Mouse (Mus musculus) ES-CJ7 (cell line): Measurements from ENCODE around the gene Klb.
A peak's percentile ranks its signal among the peaks of the same experiment; 100 is the strongest.

ENCODE experiments used
- DNase-seq: peaks from one replicate; pipeline ENCODE4 v3.0.0; 2011; ENCODE audit warnings: low read depth, low spot score

The Klb gene

DNA sequence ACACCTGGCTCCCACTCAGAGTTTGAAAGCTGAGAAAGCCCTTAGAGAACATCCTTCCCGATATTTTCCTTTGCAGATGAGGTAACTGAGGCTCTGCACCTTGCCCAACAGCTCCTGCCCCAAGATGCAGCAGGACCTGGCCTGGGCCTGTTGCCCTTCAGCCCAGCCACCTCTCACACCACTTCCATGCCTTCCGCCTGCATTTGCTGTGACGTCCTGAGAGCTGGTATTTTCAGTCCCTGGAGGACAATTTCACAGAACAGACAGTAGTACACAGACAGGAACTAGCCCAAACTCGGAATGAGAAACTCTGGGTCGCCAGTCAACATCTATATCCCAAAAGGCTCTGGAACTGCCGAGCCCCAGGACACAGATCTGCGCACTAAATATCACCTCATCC, 26.6 kb downstream of the Klb start:
- DNase-seq: no peak

DNA sequence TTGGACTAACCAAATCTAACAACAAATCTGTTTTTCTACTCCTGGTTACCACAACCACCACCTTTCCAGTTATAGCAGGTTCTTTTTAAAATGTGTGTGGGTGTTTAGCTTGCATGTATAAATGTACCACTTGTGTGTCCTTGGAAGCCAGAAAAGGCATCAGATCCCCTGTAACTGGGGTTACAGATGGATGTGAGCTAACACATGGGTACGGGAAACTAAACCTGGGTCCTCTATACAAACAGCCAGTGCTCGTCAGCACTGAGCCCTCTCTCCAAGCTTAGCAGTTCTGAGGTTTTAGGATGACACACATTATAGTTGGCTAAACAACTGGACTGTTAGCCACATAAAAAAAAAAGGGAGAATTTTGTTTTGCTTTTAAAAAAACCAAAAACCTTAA, 37.6 kb downstream of the Klb start:
- no peak for DNase-seq

DNA sequence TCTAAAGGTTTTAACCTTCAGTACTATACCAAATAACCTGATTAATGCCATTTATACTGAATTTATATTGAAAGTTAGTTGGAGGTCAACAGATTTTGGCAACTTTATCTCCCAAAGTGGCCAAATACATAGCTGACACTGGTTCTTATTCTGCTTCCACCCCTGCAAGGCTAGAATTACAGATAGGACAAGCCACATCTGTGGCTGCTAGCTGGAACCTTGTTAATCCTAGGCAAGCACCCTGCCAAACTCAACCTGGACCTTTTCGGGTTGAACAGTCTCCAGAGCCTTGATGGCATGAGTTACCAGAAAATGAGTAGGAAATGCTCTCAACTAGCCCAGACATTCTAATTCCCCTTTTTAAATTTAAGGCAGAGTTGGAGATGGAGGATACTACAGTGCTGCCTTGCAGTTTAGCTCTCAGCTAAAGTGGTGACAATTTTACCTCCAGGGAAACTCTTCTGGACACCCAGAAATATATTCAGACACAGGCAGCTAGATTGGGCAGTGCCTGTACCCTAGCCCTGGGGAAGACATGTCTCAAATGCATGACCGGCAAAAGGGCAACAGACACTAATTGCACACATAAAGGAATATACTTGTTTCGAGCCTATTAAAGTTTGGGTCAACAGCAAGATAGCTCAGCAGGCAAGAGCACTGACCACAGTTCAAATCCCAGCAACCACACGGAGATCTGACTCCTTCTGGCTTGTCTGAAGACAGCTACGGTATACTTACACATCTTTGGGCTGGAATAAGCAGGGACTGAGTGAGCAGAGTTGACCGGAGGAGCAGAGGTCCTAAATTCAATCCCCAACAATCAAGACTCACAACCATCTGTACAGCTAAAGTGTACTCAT, 39.1 kb downstream of the Klb start:
- DNase-seq: peak; percentile 35

DNA sequence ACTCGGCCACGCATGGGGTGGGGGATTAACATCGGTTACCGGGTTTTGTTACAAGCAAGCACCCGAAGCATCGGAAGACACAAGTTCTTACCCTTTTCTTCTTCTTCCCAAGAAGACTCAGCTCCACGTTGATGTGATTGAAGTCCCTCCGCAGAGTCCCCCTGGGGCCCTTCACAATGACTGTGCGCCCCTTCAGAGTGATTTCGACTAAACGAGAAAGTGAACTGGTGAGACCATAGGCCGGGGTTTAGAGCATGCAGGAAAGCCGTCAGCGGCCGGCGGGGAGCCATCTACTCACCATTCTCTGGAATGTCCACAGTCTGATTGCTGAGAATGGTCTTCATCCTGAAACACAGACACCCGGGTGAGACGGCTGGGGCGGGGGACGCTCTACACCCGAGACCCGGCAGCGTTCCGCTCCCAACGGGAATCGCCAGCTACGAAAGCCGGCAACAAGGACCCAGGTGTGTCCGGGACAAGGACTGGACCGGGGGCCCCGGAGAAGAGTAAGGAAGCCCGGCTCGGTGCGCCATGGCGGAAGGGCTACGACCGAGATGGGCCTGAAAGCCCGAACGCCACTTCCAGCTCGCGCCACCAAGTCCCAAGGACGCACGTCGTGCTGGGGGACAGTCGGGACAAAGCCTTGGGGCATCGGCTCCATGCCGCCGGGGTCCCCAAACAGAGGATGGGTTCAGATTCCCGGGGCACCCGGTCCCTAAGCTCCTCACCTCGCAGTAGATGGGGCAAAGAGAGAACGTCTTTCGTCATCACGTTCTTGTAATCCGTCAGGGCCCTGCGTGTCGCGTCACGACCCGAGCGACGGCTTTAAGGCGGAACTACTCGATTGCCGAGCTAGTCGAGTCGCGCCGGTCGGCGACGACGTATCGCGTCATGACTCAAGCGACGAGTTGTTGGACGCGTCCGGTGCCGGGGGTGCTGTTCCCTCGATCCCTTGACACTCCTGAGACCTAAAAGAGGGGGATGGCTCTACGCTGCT, 42.8 kb downstream of the Klb start, which contains the start of the genes Rpl9 and Lias:
Gene Rpl9 (minus strand): TSS at position 797 of the 997 bp plus-strand sequence.
Gene Lias (plus strand): TSS at position 850 of the 997 bp plus-strand sequence.
- peak; percentile 99 for DNase-seq

DNA sequence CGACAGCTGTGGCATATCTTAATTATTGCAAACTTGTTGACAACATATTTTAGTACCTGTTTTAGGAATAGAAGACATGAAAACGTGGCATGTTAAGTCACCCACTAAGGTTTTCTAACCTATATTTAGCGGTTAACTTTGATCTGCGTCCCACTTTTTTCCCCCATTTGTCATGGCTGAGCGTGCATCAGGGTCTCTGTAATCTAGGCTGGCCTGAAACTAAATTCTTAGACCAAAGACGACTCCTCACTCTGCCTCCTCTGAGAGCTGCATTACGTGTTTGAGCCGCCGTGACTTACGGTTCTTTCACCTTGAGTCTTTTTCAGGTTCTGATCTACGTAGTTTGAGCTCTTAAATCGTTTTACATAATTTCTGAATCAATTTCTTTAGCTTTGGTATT, 43.6 kb downstream of the Klb start:
- DNase-seq: peak; percentile 47

DNA sequence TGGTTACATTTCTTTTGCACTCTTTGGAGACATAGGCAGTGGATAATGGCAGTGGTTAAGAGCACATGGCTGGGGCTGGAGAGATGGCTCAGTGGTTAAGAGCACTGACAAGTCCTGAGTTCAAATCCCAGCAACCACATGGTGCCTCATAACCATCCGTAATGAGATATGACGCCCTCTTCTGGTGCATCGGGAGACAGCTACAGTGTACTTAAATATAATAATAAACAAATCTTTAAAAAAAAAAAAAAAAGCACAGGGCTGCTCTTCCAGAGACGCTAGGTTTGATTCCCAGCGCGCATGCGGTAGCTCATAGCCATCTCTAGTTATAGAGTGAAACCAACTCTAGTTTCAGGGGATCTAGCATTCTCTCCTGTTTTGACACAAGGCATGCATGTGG, 46.3 kb downstream of the Klb start:
- DNase-seq: peak; percentile 22

DNA sequence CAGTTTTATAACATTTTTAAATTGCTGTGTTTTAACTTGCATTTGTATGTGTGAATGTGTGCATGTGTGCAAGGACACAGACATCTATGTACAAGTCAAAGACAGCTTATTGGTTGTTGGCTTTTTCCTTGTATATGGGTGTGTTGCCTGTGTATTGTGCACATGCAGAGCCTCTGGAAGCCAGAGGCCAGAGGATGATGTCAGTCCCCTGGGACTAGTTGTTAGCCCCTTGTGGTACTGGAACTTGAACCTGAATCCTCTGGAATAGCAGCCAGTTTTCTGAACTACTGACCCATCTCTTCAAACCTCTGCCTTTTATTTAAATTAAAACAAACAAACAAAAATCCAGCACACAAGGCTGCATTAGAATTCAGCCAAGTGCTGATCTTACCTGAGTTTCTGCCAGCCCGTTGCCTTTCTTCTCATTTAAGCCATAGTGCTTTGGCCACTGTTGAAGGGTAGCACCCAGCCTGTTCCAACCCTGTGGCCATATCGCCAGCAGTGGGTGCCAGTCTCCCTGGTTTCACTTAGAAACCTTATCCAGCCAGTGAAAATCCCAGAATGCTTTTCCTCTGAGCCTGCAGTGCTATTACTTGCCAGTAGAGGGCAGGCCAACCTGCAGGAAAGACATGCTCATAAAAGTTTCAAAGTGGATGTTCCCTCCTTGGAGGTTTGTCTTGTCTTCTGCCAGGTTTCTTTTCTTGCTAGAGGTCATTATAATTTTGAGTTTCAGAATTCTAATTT, 53.3 kb downstream of the Klb start:
- DNase-seq: peak; percentile 83

DNA sequence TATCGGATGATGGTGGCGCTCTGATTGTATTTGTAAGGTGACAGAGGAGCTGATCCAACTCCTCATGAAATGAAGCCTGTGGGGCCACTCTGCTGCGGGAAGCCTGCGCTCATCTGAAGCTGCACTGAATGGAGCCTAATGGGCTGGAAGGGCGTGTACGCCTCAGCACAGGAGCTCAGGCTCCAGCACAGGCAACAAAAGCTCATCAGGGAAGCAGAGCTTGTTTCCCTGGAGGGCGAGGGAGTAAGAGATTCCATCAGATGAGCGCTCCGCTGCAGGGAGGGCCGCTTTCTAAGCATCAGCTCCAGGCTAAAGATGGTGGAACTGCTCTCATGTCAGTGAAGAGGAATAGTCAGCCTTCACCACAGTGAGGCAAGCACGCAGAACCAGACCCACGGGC, 59.9 kb downstream of the Klb start:
- peak; percentile 53 for DNase-seq

DNA sequence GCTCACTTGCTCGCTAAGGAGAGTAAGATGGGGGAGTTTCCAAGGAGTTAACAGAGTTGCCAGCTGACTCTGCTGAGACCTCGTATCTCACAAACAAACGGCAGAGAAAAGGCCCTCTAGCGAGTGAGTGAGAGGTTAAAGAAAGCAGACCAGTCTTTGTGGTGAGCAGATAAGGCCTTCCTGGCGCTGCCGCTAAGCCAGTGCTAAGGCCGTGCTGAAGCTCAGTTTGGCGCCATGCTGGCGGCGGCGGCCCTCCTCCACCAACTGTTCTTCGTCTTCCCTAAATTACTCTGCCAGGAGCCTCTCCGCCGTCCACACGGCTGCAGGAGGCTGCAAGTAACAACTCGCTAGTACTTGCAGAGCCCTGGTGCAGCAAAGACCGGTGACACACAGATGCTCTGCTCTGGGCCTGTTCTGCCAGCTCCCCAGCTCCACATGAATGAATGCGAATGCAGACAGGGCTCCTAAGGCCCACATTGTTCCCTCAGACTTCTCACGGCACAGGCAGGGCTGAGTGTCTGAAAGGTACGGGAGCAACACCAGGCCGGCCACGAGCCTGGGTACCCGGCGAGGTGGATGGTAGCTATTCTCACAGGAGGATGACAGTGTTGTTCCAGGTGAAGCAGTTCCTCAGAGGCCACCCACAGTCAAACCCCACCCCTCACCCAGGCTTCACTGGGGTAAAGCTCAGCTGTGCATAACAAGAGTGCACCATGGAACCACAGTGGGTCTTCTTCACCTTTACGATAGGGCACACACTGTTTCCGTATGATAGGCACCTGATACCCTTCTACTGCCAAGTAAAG, 67.7 kb downstream of the Klb start:
- DNase-seq: peak; percentile 69

DNA sequence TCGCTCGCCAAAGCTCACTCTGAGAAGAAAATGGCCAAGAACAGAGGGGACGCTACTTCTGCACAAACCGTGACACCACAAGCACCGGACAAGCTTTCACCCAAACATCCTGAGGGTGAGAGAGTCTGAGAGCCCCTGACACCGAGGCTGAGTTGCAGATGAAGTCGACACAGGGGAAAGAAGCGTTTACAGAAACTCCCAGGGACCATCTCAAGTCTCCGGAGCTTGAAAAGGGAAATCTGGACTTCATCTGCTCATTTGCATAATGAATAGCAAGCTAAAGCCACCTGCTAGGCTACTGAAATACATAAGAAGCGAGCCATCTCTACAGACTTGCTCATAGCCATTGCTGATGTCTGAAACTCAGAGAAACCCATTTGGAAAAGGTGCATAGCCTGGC, 71.0 kb downstream of the Klb start:
- DNase-seq: no peak

DNA sequence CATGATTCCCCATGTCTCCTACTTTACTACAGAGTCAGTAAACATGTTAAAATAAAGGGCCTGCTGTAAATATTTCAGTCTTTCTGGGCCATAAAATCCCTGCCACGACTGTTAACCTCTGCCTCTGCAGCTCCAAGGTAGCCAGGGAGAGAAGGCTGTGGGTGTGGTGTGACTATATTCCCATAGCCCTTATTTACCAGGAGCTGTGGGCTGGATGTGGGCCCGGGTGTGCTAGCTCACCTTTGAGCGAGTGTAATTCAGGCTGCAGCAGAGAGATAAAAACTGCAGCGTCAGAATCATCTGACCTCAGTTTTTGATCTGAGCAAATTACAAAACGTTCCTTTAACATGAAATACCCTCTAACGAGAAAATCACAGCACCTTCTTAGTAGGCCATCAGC, 72.7 kb downstream of the Klb start:
- no peak for DNase-seq

DNA sequence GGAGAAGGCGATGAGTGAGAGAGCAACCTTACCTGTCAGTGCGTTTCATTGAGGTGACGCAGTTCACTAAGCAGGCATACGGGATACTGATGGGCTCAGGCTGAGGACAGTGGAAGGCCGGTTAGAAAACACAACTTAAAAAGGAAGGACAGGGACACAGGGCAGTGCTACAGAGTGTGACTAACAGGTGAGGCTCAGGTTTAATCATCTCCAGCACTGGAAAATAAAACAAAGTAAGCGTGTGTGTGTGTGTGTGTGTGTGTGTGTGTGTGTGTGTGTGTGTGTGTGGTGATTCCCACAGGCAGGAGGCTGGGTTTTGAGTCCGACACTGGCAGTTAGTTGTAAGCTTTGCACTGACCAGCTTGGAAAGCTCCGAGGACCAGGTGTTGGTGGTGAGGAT, 74.7 kb downstream of the Klb start:
- DNase-seq: no peak

DNA sequence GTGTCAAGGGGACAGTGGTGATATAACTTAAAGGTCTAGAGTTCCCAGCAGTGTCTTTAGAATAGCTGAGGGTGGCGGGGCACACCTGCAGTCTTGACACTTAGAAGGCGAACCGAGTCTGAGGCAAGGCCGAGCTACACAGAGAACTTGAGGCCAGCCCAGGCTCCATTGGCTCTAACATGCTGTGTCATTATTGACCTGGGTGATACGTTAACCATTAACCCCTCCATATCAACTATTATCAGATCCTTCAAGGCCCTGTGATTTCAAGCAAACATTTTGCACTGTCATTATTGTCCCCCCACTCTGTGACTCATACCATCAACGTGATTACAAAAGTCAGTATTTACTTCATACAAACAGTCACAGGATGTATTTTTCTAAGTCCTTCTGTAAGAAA, 76.1 kb downstream of the Klb start:
- no peak for DNase-seq

DNA sequence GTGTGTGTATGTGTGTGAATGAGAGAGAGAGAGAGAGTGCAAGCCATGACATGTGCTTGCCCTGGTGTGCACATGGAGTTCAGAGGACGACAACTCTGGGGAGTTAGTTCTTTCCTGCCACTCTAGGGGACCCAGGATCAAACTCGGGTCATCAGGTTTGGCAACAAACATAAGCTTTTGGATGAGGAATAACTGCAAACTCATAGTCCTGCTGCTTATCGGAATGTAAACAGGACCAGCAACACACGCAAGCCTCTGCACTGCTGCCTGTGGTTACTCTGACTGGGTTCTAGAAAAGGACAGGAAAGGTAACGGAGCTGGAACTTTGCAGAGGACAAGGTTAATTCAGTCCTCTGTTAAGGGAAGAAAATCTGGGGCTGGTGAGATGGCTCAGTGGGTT, 77.1 kb downstream of the Klb start:
- DNase-seq: no peak

DNA sequence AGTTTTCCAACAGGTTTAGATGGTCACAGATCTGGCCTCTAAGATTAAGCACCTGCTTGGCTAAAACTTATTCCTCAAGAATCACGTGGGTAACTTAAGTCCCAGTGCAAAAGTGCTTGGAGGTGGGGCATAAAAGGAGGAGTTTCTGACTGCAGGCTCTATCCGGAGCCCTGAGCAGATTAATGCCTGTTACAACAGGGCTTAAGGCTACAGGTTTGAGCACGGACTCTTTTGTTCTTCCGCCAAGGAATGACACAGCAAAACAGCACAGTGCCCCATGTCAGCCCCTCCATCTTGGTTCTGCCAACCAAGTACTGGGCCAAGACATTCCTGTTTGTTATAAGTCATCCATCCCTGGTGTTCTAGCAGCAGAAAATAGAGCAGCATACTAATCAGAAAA, 80.2 kb downstream of the Klb start:
- DNase-seq: peak; percentile 63

DNA sequence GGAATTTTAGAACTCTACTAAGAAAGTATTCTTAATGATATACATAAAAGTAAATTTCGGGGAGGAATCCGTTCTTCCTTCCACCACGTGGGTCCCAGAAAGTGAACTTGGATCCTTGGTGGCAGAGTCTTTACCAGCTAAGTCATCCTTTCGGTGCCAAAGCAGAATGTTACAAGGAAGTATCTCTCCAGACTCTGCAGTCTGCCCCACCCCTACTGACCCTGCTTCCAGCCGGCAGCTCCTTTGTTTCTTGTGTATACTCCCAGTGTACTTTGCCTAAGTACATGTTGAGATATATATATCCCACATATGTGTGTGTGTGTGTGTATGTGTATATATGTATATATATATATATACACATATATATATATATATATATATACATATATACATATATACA, 81.3 kb downstream of the Klb start:
- DNase-seq: no peak
